Mouse (Mus musculus): Measurements from ENCODE around the gene Ccdc85b. TPM values are rescaled to one million over a fixed set of nuclear protein-coding genes. Genes with fewer than 3 reads are reported as not detected.
A peak's percentile ranks its signal among the peaks of the same experiment; 100 is the strongest.

Ccdc85b gene
- total RNA-seq, 2 experiments from 2014 or later, result 28.5 to 31.7 TPM

DNA sequence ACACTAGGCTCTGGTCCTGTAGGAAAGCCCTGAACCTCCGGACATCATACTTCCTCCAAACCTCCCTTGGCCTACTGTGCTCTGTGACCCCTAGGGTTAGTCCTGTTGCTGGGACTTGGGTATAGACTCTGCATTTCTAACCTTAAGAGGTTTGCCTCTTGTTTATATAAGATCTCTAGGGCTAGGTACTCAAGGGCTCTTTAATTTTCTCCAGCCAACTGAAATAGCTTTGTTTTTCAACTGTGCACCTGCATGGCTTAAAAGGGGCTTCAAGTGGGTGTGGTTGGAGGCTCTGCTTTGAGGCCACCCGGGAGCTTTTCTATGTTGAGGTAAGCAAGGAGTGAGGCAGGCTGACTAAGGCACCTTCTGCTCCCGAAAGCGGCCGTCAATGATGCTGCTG, 26.8 kb upstream of the Ccdc85b start:
- intact Hi-C loops (cut with DNase I), result no loop called here
- DNase-seq (ENCODE audit: low spot score in 2 of 2), result no peak

DNA sequence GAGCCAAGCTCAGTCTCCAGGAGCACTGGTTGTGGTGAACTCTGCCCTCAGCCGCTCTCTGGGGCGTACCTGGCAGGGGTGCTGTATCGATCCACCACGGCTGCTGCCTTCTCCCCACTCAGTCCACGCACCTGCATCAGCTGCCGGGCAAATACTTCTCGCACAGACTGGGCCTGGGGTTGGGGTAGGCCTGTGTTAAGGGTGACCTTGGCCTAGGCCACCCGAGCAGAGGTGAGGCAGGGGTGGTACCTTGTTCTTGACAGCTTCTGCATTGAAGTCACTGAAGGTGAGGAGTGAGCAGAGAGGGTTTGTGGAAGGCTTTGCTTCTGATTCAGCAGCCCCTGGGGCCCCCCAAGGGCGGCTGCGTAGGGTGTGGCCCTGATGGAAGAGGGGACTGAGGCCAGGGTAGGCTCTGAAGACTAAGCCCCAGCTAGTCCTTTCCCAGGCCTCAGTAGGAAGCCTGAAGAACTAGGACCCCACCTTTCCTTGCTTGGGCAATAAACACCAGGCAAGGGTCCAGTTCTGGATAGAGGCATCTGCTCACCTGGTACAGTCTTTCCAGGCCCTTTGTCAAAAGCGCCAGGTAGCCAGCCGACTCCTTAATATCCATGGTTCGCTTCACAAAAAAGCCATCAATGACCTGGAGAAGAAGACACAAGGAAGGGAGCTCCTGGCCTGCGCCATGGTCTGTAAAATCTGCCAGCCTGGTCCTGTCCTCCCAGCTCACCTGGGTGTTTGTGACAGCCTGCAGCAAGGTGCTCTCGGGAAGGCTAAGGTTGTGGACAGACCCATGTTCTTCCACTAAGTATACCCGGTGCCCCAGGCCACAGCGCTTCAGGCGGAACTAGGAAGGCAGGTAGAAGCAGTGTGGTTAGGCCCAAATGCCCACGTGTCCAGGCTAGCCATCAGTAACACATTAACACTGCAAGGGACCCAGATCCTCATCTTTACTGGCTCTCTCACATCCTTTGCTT, 26.0 kb upstream of the Ccdc85b start:
- intact Hi-C loops (cut with DNase I), result no loop called here
- DNase-seq (ENCODE audit: low spot score in 2 of 2), result no peak

DNA sequence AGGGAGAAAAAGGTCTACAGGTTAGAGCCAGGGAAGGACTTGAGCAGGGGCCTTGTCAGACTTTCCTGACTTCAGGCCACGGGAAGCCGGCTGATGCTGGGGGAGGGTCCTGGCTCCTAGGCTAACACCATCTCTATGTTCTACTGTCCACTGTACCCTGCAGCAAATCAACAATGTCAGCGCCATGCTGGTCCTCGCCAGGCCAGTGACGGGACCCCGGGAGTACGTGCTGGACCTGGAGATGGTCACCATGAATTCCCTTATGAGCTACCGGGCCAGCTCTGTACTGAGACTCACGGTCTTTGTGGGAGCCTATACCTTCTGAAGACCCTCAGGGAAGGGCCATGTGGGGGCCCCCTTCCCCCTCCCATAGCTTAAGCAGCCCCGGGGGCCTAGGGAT, 23.7 kb upstream of the Ccdc85b start:
- intact Hi-C loops (cut with DNase I), result no loop called here
- no peak for DNase-seq (ENCODE audit: low spot score in 2 of 2)

DNA sequence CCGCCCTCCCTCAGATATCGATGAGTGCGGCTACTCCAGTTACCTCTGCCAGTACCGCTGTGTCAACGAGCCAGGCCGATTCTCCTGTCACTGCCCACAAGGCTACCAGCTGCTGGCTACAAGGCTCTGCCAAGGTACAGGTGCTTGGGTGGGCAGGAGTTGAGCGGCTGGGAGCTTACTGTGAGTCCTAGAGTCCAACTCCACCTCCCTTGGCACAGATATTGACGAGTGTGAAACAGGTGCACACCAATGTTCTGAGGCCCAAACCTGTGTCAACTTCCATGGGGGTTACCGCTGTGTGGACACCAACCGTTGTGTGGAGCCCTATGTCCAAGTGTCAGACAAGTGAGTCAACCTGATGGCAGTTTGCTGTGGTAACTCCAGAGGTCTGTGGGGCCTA, 22.3 kb upstream of the Ccdc85b start:
- intact Hi-C loops (cut with DNase I), result no loop called here
- no peak for DNase-seq (ENCODE audit: low spot score in 2 of 2)

DNA sequence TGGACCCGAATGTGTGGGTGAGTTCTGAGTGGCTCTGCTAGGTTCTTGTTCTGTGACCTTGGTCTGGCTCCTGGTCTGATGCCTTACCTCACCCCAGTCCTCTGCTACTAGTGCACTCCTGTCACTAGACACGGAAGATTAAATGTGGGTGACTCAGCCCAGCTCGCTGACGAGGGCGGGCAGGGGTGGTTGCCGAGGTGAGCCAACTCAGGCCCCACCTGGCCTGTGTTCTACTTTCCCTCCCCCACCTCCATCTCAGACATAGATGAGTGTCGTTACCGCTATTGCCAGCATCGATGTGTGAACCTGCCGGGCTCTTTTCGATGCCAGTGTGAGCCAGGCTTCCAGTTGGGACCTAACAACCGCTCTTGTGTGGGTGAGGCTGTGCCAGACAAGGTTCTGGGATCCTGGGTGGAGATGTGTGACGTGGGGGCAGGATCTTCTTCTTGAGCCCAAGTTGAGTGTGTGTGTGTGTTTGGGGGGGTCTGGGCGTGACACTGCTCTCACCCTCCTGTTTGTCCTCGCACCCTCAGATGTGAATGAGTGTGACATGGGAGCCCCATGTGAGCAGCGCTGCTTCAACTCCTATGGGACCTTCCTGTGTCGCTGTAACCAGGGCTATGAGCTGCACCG, 20.1 kb upstream of the Ccdc85b start:
- no peak for DNase-seq (ENCODE audit: low spot score in 2 of 2)
- intact Hi-C loops (cut with DNase I), result no loop called here

DNA sequence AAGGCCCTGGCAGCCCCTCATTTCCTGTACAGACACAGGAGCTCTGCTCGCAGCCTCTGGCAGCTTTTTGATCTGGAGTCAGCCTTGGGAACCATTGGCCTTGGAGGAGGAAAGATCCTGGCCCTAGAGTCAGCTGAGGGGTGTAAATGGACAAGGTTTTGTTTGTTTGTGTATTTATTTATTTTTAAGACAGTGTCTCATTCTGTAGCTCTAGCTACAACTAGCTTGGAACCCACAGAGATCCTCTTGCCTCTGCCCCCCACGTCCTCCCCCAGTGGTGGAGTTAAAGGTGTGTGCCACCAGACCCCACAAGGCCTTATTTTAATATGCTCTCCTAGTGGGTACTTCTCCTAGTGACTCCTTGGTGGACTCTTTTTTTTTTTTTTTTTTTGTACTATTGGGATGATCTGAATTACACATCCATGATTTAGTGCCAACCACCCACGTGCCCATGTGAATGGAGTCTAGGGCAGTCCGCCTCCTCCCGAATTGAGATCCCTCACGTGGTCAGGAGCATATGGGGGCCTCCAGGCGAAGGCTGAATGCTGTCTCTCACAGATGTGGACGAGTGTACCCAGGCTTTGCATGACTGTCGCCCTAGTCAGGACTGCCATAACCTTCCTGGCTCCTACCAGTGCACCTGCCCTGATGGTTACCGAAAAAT, 19.4 kb upstream of the Ccdc85b start:
- intact Hi-C loops (cut with DNase I), result no loop called here

DNA sequence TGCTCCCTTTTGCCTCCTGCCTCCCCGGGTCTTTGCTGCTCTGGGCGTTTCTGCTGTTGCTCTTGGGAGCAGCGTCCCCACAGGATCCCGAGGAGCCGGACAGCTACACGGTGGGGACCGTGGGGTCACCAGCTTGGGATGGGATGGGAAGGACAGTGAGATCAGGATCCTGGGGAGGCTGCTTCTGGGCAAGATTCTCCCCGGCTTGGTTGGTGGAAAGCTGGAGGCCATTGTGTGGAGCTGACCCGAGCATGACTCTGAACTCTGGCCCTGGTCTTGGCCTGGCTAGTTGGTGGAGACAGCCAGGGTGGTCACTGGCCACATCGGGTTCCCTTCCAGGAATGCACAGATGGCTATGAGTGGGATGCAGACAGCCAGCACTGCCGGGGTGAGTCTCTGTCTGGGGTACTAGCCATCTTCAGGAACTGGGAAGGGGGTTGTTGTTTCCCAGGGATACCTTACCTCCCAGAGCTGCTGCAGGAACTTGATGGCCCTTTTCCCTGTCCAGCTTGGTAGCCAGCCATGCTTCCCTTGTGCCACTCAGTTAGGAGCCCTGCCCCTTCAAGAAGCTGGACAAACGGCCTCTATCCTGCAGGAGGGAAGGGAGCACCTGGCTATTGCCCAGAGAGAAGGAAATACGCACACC, 17.5 kb upstream of the Ccdc85b start:
- DNase-seq (ENCODE audit: low spot score in 2 of 2), result no peak
- intact Hi-C loops (cut with DNase I), result no loop called here

More for the DNA sequence above, 19.4 kb upstream of the Ccdc85b start:
- DNase-seq (ENCODE audit: low spot score in 2 of 2), result peak in 1 of 2 experiments; percentile 63

DNA sequence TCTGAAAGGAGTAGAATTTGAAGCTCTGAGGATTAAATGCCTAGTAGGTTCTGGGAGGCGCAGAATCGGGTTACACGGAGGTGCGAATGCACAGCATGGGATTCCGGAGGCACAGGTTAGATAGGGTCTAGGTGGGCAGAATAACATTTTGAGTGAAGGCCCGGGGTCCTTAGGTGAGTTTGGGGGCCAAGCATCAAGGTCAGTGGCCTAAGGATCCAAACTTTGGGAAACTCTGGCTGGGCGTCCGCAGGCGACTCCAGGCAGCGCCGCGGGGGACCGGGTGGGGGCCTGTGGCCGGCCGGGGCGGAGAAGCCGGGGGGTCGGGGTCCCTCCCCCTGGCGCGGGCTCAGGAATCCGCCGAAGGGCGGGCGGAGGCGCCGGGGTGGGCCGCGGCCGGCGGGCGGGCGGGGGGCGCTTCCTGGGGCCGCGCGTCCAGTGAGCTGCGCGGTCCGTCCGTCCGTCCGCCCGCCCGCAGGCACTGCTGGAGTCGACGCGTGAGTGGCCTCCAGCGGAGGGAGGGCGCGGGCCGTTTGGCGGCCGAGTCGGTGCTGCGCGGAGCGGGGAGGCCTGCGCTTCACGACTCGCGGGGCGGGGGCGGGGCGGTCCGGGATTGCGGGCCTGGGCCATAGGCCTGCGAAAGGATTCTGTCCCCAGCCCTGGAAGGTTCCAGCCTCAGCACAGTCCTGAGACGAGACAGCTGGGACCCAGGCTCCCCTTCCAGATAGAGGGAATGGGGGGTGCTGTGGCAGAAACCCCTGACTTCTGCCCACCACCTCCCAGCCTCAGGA, 16.8 kb upstream of the Ccdc85b start:
- intact Hi-C loops (cut with DNase I), result no loop called here
- DNase-seq (ENCODE audit: low spot score in 2 of 2), result no peak

DNA sequence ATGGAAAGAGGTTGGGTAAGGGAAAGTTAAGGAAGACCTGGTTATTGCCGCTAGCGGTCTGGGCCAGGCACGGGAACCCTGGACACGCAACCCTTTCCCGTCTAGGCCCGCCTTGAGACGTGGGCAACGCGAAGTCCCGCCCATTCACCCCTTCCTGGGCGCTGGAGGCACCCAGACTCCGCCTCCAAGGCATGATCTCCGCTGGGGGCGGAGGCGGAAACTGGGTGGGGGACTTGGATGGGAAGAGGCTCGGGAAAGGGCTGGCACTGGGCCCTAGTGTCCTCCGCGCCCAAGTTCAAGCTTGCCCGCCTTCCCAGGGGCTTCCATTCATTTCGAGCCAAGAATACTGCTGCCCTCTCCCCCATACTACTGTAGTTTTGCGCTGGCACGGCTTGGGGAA, 16.0 kb upstream of the Ccdc85b start, which contains the start of gene Efemp2:
Gene Efemp2, plus strand, starts transcription at position 235 of the 400 bp plus-strand sequence.
- peak; percentile 53 to 55 for DNase-seq (ENCODE audit: low spot score in 2 of 2)
- intact Hi-C loops (cut with DNase I), result no loop called here

DNA sequence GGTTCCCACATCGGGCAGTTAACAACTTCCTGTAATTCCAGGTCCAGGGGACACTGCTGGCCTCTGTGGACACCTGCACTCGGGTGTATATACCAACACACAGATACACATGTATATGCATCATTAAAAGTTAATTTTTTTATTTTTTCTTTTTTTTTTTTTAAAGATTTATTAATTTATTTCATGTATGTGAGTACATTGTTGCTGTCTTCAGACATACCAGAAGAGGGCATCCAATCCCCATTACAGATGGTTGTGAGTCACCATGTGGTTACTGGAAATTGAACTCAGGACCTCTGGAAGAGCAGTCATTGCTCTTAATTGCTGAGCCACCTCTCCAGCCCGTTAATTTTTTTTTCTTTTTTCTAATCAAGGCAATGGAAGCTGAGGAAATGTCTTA, 15.2 kb upstream of the Ccdc85b start:
- intact Hi-C loops (cut with DNase I), result no loop called here
- DNase-seq (ENCODE audit: low spot score in 2 of 2), result no peak

DNA sequence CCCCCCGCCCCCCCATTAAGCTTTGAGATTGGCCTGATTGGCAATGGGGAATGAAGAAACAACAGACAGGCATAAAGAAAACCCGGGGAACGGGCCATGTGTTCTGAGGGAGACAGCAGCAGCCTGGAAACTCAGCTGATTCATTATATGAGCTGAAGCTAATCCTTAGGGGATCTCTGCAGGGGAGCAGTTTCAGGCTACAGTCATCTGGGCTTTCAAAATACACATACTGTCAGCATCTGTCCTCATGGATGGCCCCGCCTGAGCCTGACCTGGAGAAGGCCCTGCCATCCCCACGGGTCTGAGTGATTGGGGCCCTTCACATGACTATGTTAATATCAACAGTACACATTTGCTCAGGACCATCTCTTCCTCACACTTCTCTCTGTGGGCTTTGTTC, 14.2 kb upstream of the Ccdc85b start:
- intact Hi-C loops (cut with DNase I), result no loop called here
- no peak for DNase-seq (ENCODE audit: low spot score in 2 of 2)

DNA sequence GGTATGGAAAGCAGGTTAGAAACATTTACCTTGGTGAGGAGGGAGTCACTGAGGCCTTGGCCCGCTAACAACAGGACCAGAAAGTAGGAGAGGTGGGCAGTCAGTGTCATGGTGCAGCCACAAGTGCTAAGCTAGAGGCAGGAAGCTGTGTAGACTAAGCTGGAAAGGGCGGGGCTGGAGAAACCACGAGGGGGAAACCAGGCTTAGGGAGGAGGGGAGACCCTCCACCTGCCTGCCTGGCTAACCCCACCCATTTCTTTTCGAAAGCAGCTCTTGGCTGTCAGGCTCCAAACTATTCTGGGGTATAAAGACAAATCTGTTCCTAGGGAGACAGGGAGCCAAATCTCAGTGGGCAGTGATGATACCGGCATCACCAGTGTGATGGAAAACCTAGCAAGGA, 10.7 kb upstream of the Ccdc85b start, which contains the start of gene Ctsw:
Gene Ctsw, minus strand, starts transcription at position 134 of the 400 bp plus-strand sequence.
- DNase-seq (ENCODE audit: low spot score in 2 of 2), result no peak
- intact Hi-C loops (cut with DNase I), result no loop called here

DNA sequence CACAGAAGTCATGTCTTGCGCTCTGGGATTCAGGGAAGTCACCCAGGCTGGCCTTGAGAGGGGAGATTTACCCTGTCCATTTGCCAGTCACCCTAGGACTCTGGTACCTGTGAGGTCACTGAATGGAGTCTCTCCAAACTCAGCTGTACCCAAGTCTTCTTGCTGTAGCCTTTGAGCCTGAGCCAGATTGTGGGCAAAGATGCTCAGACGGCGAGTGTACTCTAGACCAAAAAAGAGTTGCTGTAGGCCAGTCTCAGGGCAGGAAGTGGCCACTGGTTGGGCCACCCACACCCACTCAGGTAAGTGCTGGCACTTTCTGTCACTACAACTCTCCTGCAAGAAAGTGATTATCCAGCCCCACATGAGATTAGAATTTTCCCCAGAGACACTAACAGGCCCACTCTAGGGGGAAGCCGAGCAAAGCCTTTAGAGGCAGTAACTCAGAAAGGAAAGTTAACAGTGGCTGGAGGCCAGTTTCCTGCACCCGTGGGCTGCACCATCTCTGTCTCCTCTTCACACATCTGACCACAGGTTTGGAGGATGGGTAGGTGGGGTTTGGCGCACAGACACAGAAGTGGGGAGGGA, 9.3 kb upstream of the Ccdc85b start:
- DNase-seq (ENCODE audit: low spot score in 2 of 2), result no peak
- intact Hi-C loops (cut with DNase I), result no loop called here

DNA sequence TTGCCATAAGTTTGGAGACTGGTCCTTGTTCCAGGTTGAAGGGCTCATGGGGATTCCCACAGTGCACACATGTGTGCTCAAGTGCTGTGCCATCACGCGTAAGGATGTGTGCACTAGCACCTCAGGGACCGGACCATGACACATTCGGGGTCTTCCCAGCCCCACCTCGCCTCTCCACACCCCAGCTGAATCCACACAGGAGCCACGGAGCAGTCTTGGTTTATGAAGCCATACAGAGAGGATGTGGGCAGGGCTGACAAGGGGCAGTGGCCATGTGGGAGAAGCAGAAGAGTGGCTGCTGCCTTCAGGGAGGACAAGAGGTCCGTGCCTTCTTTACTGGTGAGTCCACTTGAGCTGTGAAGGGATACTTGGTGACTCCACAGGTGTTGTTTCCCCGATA, 7.3 kb upstream of the Ccdc85b start:
- no peak for DNase-seq (ENCODE audit: low spot score in 2 of 2)
- intact Hi-C loops (cut with DNase I), result no loop called here

DNA sequence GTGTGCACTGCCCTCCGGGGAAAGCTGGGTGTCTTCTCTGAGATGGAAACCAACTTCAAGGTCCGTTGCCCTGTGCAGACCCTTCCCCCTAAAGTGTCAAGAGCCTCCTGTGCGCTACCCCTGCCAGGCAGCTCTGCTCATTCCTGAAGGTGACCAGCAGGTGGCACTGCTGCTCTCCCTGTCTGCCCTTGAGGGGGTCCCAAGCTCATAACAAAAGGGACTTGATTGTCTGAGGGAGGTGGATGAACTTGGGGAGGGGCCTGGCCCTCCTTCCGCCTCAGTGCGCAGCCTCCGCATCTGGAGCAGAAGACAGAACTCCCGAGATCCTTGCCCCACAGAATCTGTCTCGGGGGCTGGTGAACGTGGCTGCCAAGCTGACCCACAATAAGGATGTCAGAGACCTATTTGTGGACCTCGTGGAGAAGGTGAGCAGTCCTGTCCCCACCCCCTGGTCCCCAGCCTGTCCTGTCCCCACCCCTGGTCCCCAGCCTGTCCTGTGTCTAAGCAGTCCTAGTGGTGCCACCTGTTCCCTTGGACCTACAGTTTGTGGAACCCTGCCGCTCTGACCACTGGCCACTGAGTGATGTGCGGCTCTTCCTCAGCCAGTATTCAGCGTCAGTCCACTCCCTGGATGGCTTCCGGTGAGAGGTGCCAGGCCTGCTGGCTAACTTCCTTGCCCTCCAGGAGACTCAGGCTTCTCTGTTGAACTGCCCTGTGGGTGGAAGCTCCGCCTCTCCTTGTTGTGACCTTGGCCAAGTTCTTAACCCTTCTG, 6.3 kb upstream of the Ccdc85b start:
- intact Hi-C loops (cut with DNase I), result loop anchor here (1.0 kb wide), 1 partner anchor 24 kb away; the partner anchor contains the start of gene Mus81

DNA sequence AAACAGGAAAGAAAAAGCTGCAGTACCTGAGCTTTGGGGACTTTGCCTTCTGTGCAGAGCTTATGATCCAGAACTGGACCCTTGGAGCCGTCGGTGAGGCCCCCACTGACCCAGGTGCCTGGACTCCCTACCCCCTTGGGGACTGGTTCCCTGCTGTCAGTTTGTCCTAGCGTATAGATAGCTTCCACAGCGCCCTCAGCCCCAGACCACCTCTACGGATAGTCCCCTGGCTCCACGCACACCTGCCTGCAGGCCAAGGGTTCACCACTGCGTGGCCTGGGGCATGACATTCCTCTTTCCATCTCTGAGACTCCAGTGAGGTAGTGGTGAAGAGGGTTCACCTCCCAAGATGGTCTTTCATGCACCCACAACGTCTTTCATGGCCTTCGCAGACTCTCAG, 5.5 kb upstream of the Ccdc85b start:
- intact Hi-C loops (cut with DNase I), result loop anchor here (1.0 kb wide), 1 partner anchor 25 kb away; the partner anchor contains the start of gene Mus81
- DNase-seq (ENCODE audit: low spot score in 2 of 2), result peak in 1 of 2 experiments; percentile 2

More for the DNA sequence above, 6.3 kb upstream of the Ccdc85b start:
- no peak for DNase-seq (ENCODE audit: low spot score in 2 of 2)

DNA sequence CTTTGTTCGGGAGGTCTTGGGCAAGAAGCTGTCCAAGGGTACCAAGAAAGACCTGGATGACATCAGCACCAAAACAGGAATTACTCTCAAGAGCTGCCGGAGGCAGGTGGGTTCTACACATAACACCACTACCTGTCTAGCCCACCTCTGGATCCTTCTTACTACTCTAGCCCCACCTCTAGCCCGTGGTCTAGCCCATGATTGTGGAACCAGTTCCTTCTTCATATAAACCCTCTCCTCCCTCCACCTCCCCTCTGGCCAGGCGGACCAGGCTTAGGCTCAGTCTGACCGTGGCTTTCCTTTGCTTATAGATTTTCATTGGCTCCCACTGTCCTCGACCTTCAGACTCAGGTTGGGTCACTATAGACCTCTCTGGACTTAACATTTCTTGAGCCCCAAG, 3.7 kb upstream of the Ccdc85b start:
- no peak for DNase-seq (ENCODE audit: low spot score in 2 of 2)
- intact Hi-C loops (cut with DNase I), result no loop called here

DNA sequence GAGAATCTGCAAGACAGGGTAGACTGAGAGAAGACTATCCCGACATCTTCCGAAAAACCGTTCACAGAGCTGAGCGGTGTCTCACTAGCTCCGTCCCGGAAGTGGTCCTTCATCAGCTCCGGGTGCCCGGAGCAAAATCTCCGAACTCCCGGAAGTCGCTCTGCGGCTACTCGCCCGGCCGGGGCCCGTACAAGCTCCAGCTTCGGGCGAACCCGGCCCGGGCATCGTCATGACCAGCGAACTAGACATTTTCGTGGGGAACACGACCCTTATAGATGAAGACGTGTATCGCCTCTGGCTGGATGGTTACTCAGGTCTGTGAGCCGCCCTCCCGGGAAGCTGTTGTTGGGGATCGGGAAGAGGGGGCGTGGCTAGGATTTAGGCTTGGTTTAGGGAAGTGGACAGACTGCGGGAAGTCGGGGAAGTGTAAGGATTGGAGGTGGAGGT, 2.8 kb upstream of the Ccdc85b start, which contains the start of gene Fibp:
Gene Fibp, plus strand, starts transcription at position 151 of the 447 bp plus-strand sequence.
- peak; percentile 88 to 89 for DNase-seq (ENCODE audit: low spot score in 2 of 2)
- intact Hi-C loops (cut with DNase I), result loop anchor here (1.0 kb wide), 1 partner anchor 30 kb away; the partner anchor contains the start of gene Cfl1

All from left cerebral cortex, postnatal 36 days (tissue).